16 mouse cellular contexts compared by ENCODE assay signal in genomic region chr13:112394271-112394670, GRCm38 (mm10).
"Had no signal": no experiment of that assay in that cellular context is flagged by ENCODE, and none has a peak within 500 bp of the region (broad histone marks: within the 10 kb centered on the region; RNA-seq: fewer than 3 reads in every experiment).

No protein-coding gene starts in this region.

- H3K4me1 ChIP-seq: lung, embryonic 15.5 days; midbrain, embryonic 13.5 days; midbrain, embryonic 15.5 days; neural tube, embryonic 12.5 days had no signal

- H3K27ac ChIP-seq: lung, embryonic 15.5 days; midbrain, embryonic 13.5 days; midbrain, embryonic 15.5 days; neural tube, embryonic 12.5 days had no signal

- H3K4me3 ChIP-seq: lung, embryonic 15.5 days; megakaryocyte, embryonic 14.5 days; midbrain, embryonic 13.5 days; midbrain, embryonic 15.5 days; neural tube, embryonic 12.5 days had no signal

- H3K9ac ChIP-seq: liver, postnatal 0 days; lung, embryonic 15.5 days; midbrain, embryonic 13.5 days; midbrain, embryonic 15.5 days; neural tube, embryonic 12.5 days had no signal

- H3K9me3 ChIP-seq: lung, embryonic 15.5 days; megakaryocyte, embryonic 14.5 days; midbrain, embryonic 13.5 days; midbrain, embryonic 15.5 days; neural tube, embryonic 12.5 days had no signal

- H3K4me2 ChIP-seq: lung, embryonic 15.5 days; midbrain, embryonic 11.5 days; midbrain, embryonic 13.5 days; midbrain, embryonic 15.5 days; neural tube, embryonic 12.5 days had no signal

- DNase-seq: liver, postnatal 0 days; lung, adult 2 months; lung, postnatal 14 days; lung, postnatal 36 days; right cerebral cortex, postnatal 14 days; spleen, adult 18-20 months; thymus, adult 18-20 months; thymus, postnatal 25 days; thymus, postnatal 4 days had no signal

- H3K27me3 ChIP-seq: lung, embryonic 15.5 days; midbrain, embryonic 13.5 days; midbrain, embryonic 15.5 days; neural tube, embryonic 12.5 days had no signal

- ATAC-seq: liver, postnatal 0 days; lung, postnatal 0 days; midbrain, embryonic 13.5 days; midbrain, embryonic 15.5 days had no signal

- H3K36me3 ChIP-seq: lung, embryonic 15.5 days; midbrain, embryonic 13.5 days; midbrain, embryonic 15.5 days; neural tube, embryonic 12.5 days had no signal
